Mouse (Mus musculus): ENCODE results near the gene Klb.

DNA sequence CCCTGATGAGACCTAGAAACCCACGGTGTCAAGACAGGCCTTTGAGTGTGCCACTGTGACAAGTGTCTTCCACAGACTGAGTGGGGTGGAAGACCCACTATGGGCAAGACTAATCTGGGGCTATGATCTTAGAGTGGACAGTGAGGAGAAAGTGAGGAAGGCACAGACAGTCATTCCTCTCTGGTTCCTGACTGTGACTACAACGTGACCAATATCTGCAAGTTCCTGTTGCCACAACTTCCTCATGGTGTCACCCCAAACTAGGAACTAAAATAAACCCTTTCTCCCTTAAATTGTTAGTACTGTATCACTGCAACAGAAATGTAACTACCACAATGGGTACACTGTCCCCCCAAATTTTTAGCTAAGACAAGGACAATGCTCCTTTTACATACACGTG is 39.2 kb upstream of the Klb start:
- no peak for TF ChIP-seq CTCF (conservative IDR thresholded peaks at IDR 0.05; ENCODE audit: low read length)
- TF ChIP-seq NANOG (IDR thresholded peaks at IDR 0.05; ENCODE audit: borderline replicate concordance, low read length): no peak
- TF ChIP-seq POU5F1 (IDR thresholded peaks at IDR 0.05; ENCODE audit: borderline replicate concordance, low read length): no peak
